Mouse (Mus musculus): Measurements from ENCODE around the gene Stpg3. TPM values are rescaled to one million over a fixed set of nuclear protein-coding genes. Genes with fewer than 3 reads are reported as not detected.

Stpg3 gene
- total and polyA plus RNA-seq, 3 experiments: 0.07 TPM; not detected in 2

GRCm38 (mm10) chr2:25234551-25235220 lies 20.2 kb upstream of the Stpg3 start:
- H3K4me1 ChIP-seq (ENCODE audit: control insufficient read depth in 1 of 2, insufficient read depth in 2 of 2, low read length in 2 of 2): peaks cover 6 to 26% of the 10 kb centered on the region in 2 experiments
- TF ChIP-seq ZMIZ1 (IDR thresholded peaks at IDR 0.05; ENCODE audit: low read depth, low read length): no peak
- no peak for TF ChIP-seq MAX (IDR thresholded peaks at IDR 0.05; ENCODE audit: low read length)
- TF ChIP-seq RAD21 (IDR thresholded peaks at IDR 0.05; ENCODE audit: low read depth, low read length): no peak
- TF ChIP-seq MYB (IDR thresholded peaks at IDR 0.05; ENCODE audit: low read depth, low read length): no peak
- TF ChIP-seq POLR2A (IDR thresholded peaks at IDR 0.05; ENCODE audit: control insufficient read depth in 1 of 2, insufficient read depth in 1 of 2, low read depth in 1 of 2, low read length in 2 of 2, poor library complexity in 1 of 2): no peak
- TF ChIP-seq MYC (IDR thresholded peaks at IDR 0.05; ENCODE audit: low read depth, low read length): no peak
- TF ChIP-seq GABPA (IDR thresholded peaks at IDR 0.05; ENCODE audit: low read depth, low read length): no peak
- TF ChIP-seq USF1 (IDR thresholded peaks at IDR 0.05; ENCODE audit: low read depth, low read length): no peak
- no peak for TF ChIP-seq MXI1 (IDR thresholded peaks at IDR 0.05; ENCODE audit: low read depth, low read length)
- TF ChIP-seq NRF1 (IDR thresholded peaks at IDR 0.05; ENCODE audit: insufficient read depth, low read depth, low read length, poor library complexity, severe bottlenecking): no peak
- TF ChIP-seq HCFC1 (IDR thresholded peaks at IDR 0.05; ENCODE audit: low read depth, low read length): no peak
- no peak for TF ChIP-seq CTCF (IDR thresholded peaks at IDR 0.05 in 2 of 3, conservative IDR thresholded peaks at IDR 0.05 in 1 of 3; ENCODE audit: control insufficient read depth in 1 of 3, insufficient read depth in 1 of 3, low read depth in 2 of 3, low read length in 3 of 3, poor library complexity in 1 of 3, severe bottlenecking in 1 of 3)
- no peak for TF ChIP-seq ETS1 (IDR thresholded peaks at IDR 0.05; ENCODE audit: low read depth, low read length)
- no peak for TF ChIP-seq E2F4 (IDR thresholded peaks at IDR 0.05; ENCODE audit: borderline replicate concordance, low read depth, low read length)
- TF ChIP-seq KAT2A (conservative IDR thresholded peaks at IDR 0.05; ENCODE audit: low read depth, low read length): no peak
- TF ChIP-seq EP300 (IDR thresholded peaks at IDR 0.05; ENCODE audit: low read depth in 1 of 2, low read length in 2 of 2): no peak
- TF ChIP-seq MAZ (IDR thresholded peaks at IDR 0.05; ENCODE audit: low read depth, low read length): no peak
- no peak for TF ChIP-seq CHD2 (IDR thresholded peaks at IDR 0.05; ENCODE audit: low read length)
- TF ChIP-seq POLR2AphosphoS5 (IDR thresholded peaks at IDR 0.05; ENCODE audit: borderline replicate concordance, low read depth, low read length): no peak
- no peaks in the 10 kb centered on the region for H3K79me2 ChIP-seq (ENCODE audit: control insufficient read depth, insufficient read depth, low read length, poor library complexity)
- H3K27ac ChIP-seq (ENCODE audit: control insufficient read depth, low read depth, low read length): no peak overlapping the region
- no peak overlapping the region for H3K9ac ChIP-seq (ENCODE audit: control insufficient read depth, low read depth, low read length, poor library complexity, severe bottlenecking)
- no peaks in the 10 kb centered on the region for H3K9me3 ChIP-seq (replicated peaks; ENCODE audit: insufficient read depth, low read length)
- H3K36me3 ChIP-seq (ENCODE audit: control insufficient read depth in 1 of 2, insufficient read depth in 2 of 2, low read length in 2 of 2): peaks cover 0 to 6% of the 10 kb centered on the region in 2 experiments; a peak in 2 of 4 replicates
- no peaks in the 10 kb centered on the region for H3K27me3 ChIP-seq (ENCODE audit: control insufficient read depth in 1 of 2, insufficient read depth in 2 of 2, low read length in 2 of 2)
- no peak overlapping the region for H3K4me3 ChIP-seq (ENCODE audit: control insufficient read depth in 1 of 2, insufficient read depth in 1 of 2, low read depth in 2 of 2, low read length in 2 of 2)
- no peak for DNase-seq (ENCODE audit: low read depth, low spot score)

- H3K4me3 ChIP-seq (ENCODE audit: control insufficient read depth in 1 of 2, insufficient read depth in 1 of 2, low read depth in 2 of 2, low read length in 2 of 2): 0 out of 4 replicates have a peak within 1 kb of the TSS, but pooled peaks of 1 of the 2 experiments have one; percentile 19
- DNase-seq (ENCODE audit: low read depth, low spot score): no peak
- no peak for TF ChIP-seq ZKSCAN1 (IDR thresholded peaks at IDR 0.05; ENCODE audit: low read depth, low read length)
- TF ChIP-seq MXI1 (IDR thresholded peaks at IDR 0.05; ENCODE audit: low read depth, low read length): no peak
- TF ChIP-seq TCF12 (IDR thresholded peaks at IDR 0.05; ENCODE audit: low read depth, low read length): no peak
- no peak for TF ChIP-seq GABPA (IDR thresholded peaks at IDR 0.05; ENCODE audit: low read depth, low read length)
- TF ChIP-seq MYC (IDR thresholded peaks at IDR 0.05; ENCODE audit: low read depth, low read length): no peak
- no peaks in the 10 kb centered on the region for H3K9me3 ChIP-seq (replicated peaks; ENCODE audit: insufficient read depth, low read length)
- H3K9ac ChIP-seq (ENCODE audit: control insufficient read depth, low read depth, low read length, poor library complexity, severe bottlenecking): no peak within 1 kb of the TSS
- H3K79me2 ChIP-seq (ENCODE audit: control insufficient read depth, insufficient read depth, low read length, poor library complexity): no peaks in the 10 kb centered on the region
- H3K27ac ChIP-seq (ENCODE audit: control insufficient read depth, low read depth, low read length): no peak within 1 kb of the TSS
- peaks cover 6 to 29% of the 10 kb centered on the region in 2 experiments for H3K4me1 ChIP-seq (ENCODE audit: control insufficient read depth in 1 of 2, insufficient read depth in 2 of 2, low read length in 2 of 2)
- peaks cover 0 to 6% of the 10 kb centered on the region in 2 experiments; a peak in 2 of 4 replicates for H3K36me3 ChIP-seq (ENCODE audit: control insufficient read depth in 1 of 2, insufficient read depth in 2 of 2, low read length in 2 of 2)
- no peaks in the 10 kb centered on the region for H3K27me3 ChIP-seq (ENCODE audit: control insufficient read depth in 1 of 2, insufficient read depth in 2 of 2, low read length in 2 of 2)
Observed at GRCm38 (mm10) chr2:25234050-25234449, 19.6 kb upstream of the Stpg3 start, which contains the start of gene Slc34a3. Gene Slc34a3, minus strand, starts transcription at chr2:25234364.
